In genomic region chr4:117253218-117254016, GRCm38 (mm10) we compare ENCODE assay signal across 13 mouse cellular contexts. TPM values are rescaled to one million over a fixed set of nuclear protein-coding genes. Genes with fewer than 3 reads are reported as not detected.
A peak's percentile ranks its signal among the peaks of the same experiment; 100 is the strongest.
DNase-seq lines count a peak whose midpoint lies in the region; ATAC-seq and TF ChIP-seq lines count a peak whose summit lies in the region.
"Had no signal": no experiment of that assay in that cellular context is flagged by ENCODE, and none has a peak within 500 bp of the region (broad histone marks: within the 10 kb centered on the region; RNA-seq: fewer than 3 reads in every experiment).

No protein-coding gene starts in this region.

- no peak overlapping the region for H3K4me3 ChIP-seq in heart, embryonic 12.5 days
- H3K4me3 ChIP-seq in midbrain, embryonic 13.5 days (replicated peaks), result no peak overlapping the region
- no peak overlapping the region for H3K4me3 ChIP-seq in midbrain, postnatal 0 days (ENCODE audit: low read depth, low read length)
- no peak overlapping the region for H3K4me3 ChIP-seq in embryonic facial prominence, embryonic 15.5 days (replicated peaks)
- H3K4me3 ChIP-seq in stomach, embryonic 16.5 days (replicated peaks; ENCODE audit: low read length), result no peak overlapping the region
- H3K4me3 ChIP-seq in forebrain, embryonic 13.5 days, result no peak overlapping the region
- H3K4me3 ChIP-seq: layer of hippocampus, adult 2 months had no signal

- no peaks in the 10 kb centered on the region for H3K9me3 ChIP-seq in heart, embryonic 12.5 days (replicated peaks)
- no peaks in the 10 kb centered on the region for H3K9me3 ChIP-seq in midbrain, embryonic 13.5 days
- H3K9me3 ChIP-seq in midbrain, postnatal 0 days (ENCODE audit: low read length), result no peaks in the 10 kb centered on the region
- H3K9me3 ChIP-seq in embryonic facial prominence, embryonic 15.5 days (replicated peaks), result no peaks in the 10 kb centered on the region
- no peaks in the 10 kb centered on the region for H3K9me3 ChIP-seq in stomach, embryonic 16.5 days (replicated peaks; ENCODE audit: control insufficient read depth, low read length)
- no peaks in the 10 kb centered on the region for H3K9me3 ChIP-seq in forebrain, embryonic 13.5 days (replicated peaks)
- H3K9me3 ChIP-seq: hindbrain, embryonic 13.5 days had no signal

- no peak for DNase-seq in heart, adult 11 months
- no peak for DNase-seq in midbrain, postnatal 0 days (ENCODE audit: low spot score)
- no peak for DNase-seq in cerebellum, postnatal 4 days (ENCODE audit: low spot score in 2 of 2)
- DNase-seq: cerebellum, postnatal 25 days had no signal

- no peak for ATAC-seq in heart, embryonic 12.5 days (ENCODE audit: insufficient number of reproducible peaks, low FRiP score)
- no peak for ATAC-seq in midbrain, embryonic 13.5 days
- ATAC-seq in midbrain, postnatal 0 days (ENCODE audit: low FRiP score), result no peak
- ATAC-seq in embryonic facial prominence, embryonic 15.5 days (ENCODE audit: insufficient number of reproducible peaks, low FRiP score, low TSS enrichment, low read depth), result no peak
- ATAC-seq in stomach, embryonic 16.5 days (ENCODE audit: insufficient read depth, low FRiP score), result no peak
- no peak for ATAC-seq in forebrain, embryonic 13.5 days
- ATAC-seq: CD4-positive, CD25-positive, alpha-beta regulatory T cell, adult 4 months had no signal

- peaks cover 35% of the 10 kb centered on the region for H3K4me1 ChIP-seq in heart, embryonic 12.5 days (replicated peaks)
- H3K4me1 ChIP-seq in midbrain, embryonic 13.5 days (replicated peaks), result peaks cover 16% of the 10 kb centered on the region
- H3K4me1 ChIP-seq in midbrain, postnatal 0 days (ENCODE audit: insufficient read depth, low read length), result no peaks in the 10 kb centered on the region
- peaks cover 34% of the 10 kb centered on the region for H3K4me1 ChIP-seq in embryonic facial prominence, embryonic 15.5 days
- H3K4me1 ChIP-seq in stomach, embryonic 16.5 days (ENCODE audit: control insufficient read depth, insufficient read depth, low read length), result peaks cover 5% of the 10 kb centered on the region; the same call in 1 of the 2 replicates
- H3K4me1 ChIP-seq in forebrain, embryonic 13.5 days, result peaks cover 28% of the 10 kb centered on the region; the same call in 1 of the 2 replicates

- TF ChIP-seq CTCF in midbrain, postnatal 0 days (IDR thresholded peaks at IDR 0.05), result no peak

- peak overlapping the region; percentile 72 for H3K4me2 ChIP-seq in heart, embryonic 12.5 days
- peak overlapping the region; percentile 56; the same call in 1 of the 2 replicates for H3K4me2 ChIP-seq in midbrain, embryonic 13.5 days (replicated peaks)
- no peak overlapping the region for H3K4me2 ChIP-seq in midbrain, postnatal 0 days (ENCODE audit: low read depth, low read length, poor library complexity, severe bottlenecking)
- peak overlapping the region; percentile 74 for H3K4me2 ChIP-seq in embryonic facial prominence, embryonic 15.5 days (replicated peaks)
- 0 out of 2 replicates have a peak overlapping the region, but pooled peaks have one; percentile 4 for H3K4me2 ChIP-seq in stomach, embryonic 16.5 days (ENCODE audit: low read depth, low read length)
- no peak overlapping the region for H3K4me2 ChIP-seq in forebrain, embryonic 13.5 days

- WGBS in heart, embryonic 12.5 days, result 54% methylated on average over 12 of the region's 12 CpGs
- 68% methylated on average over 12 of the region's 12 CpGs for WGBS in midbrain, embryonic 13.5 days
- WGBS in midbrain, postnatal 0 days, result 66% methylated on average over 12 of the region's 12 CpGs
- 51% methylated on average over 12 of the region's 12 CpGs for WGBS in embryonic facial prominence, embryonic 15.5 days
- 53% methylated on average over 12 of the region's 12 CpGs for WGBS in stomach, embryonic 16.5 days
- WGBS in forebrain, embryonic 13.5 days, result 62% methylated on average over 12 of the region's 12 CpGs

- H3K9ac ChIP-seq in heart, embryonic 12.5 days, result peak overlapping the region; percentile 77; the same call in 1 of the 2 replicates
- H3K9ac ChIP-seq in midbrain, embryonic 13.5 days (replicated peaks), result no peak overlapping the region
- no peak overlapping the region for H3K9ac ChIP-seq in midbrain, postnatal 0 days (replicated peaks; ENCODE audit: low read length, poor library complexity, severe bottlenecking)
- H3K9ac ChIP-seq in embryonic facial prominence, embryonic 15.5 days, result no peak overlapping the region
- H3K9ac ChIP-seq in stomach, embryonic 16.5 days (ENCODE audit: low read length), result no peak overlapping the region
- no peak overlapping the region for H3K9ac ChIP-seq in forebrain, embryonic 13.5 days

- H3K27me3 ChIP-seq in heart, embryonic 12.5 days (replicated peaks), result no peaks in the 10 kb centered on the region
- peaks cover 10% of the 10 kb centered on the region; the same call in 1 of the 2 replicates for H3K27me3 ChIP-seq in midbrain, embryonic 13.5 days
- H3K27me3 ChIP-seq in midbrain, postnatal 0 days (ENCODE audit: insufficient read depth, low read length), result no peaks in the 10 kb centered on the region
- H3K27me3 ChIP-seq in embryonic facial prominence, embryonic 15.5 days, result no peaks in the 10 kb centered on the region
- no peaks in the 10 kb centered on the region for H3K27me3 ChIP-seq in stomach, embryonic 16.5 days (ENCODE audit: control insufficient read depth, insufficient read depth, low read length)
- H3K27me3 ChIP-seq in forebrain, embryonic 13.5 days, result no peaks in the 10 kb centered on the region
- H3K27me3 ChIP-seq: hindbrain, embryonic 13.5 days had no signal

- peak overlapping the region; percentile 64 for H3K27ac ChIP-seq in heart, embryonic 12.5 days (ENCODE audit: poor library complexity, severe bottlenecking)
- no peak overlapping the region for H3K27ac ChIP-seq in midbrain, embryonic 13.5 days
- no peak overlapping the region for H3K27ac ChIP-seq in midbrain, postnatal 0 days (ENCODE audit: low read depth, low read length)
- H3K27ac ChIP-seq in embryonic facial prominence, embryonic 15.5 days (replicated peaks), result peak overlapping the region; percentile 94
- H3K27ac ChIP-seq in stomach, embryonic 16.5 days (ENCODE audit: low read length), result peak overlapping the region; percentile 72; the same call in 1 of the 2 replicates
- no peak overlapping the region for H3K27ac ChIP-seq in forebrain, embryonic 13.5 days
- H3K27ac ChIP-seq: hindbrain, embryonic 13.5 days; layer of hippocampus, adult 2 months had no signal

- H3K36me3 ChIP-seq in heart, embryonic 12.5 days, result no peaks in the 10 kb centered on the region
- no peaks in the 10 kb centered on the region for H3K36me3 ChIP-seq in midbrain, embryonic 13.5 days
- no peaks in the 10 kb centered on the region for H3K36me3 ChIP-seq in midbrain, postnatal 0 days (ENCODE audit: insufficient read depth, low read length)
- H3K36me3 ChIP-seq in embryonic facial prominence, embryonic 15.5 days, result no peaks in the 10 kb centered on the region
- no peaks in the 10 kb centered on the region for H3K36me3 ChIP-seq in stomach, embryonic 16.5 days (ENCODE audit: control insufficient read depth, insufficient read depth, low read length)
- no peaks in the 10 kb centered on the region for H3K36me3 ChIP-seq in forebrain, embryonic 13.5 days (ENCODE audit: poor library complexity, severe bottlenecking)
- H3K36me3 ChIP-seq: hindbrain, embryonic 13.5 days had no signal

RNA-seq across cellular contexts. Expression of gene Armh1, which starts 1.5 kb away (rescaled TPM):
- polyA plus RNA-seq in heart, embryonic 12.5 days (2016; fragmentation: Nextera tagmentation; extraction: Ambion mirVana), result 0.37 and 0.70 TPM in 2 replicates
- polyA plus RNA-seq in midbrain, embryonic 13.5 days (2015; fragmentation: Nextera tagmentation; extraction: Ambion mirVana), result 0.31 and 0.83 TPM in 2 replicates
- 1.8 and 3.1 TPM in 2 replicates for total RNA-seq in midbrain, postnatal 0 days (2014; rRNA removed)
- polyA plus RNA-seq in midbrain, postnatal 0 days (2015; fragmentation: Nextera tagmentation; extraction: Ambion mirVana), result 2.5 and 2.6 TPM in 2 replicates
- polyA plus RNA-seq in embryonic facial prominence, embryonic 15.5 days (2015; fragmentation: Nextera tagmentation; extraction: Ambion mirVana), result 3.2 and 5.7 TPM in 2 replicates
- 0.32 and 0.61 TPM in 2 replicates for polyA plus RNA-seq in stomach, embryonic 16.5 days (2015; fragmentation: Nextera tagmentation; extraction: Ambion mirVana)
- 0.38 and 0.65 TPM in 2 replicates for polyA plus RNA-seq in forebrain, embryonic 13.5 days (2015; fragmentation: Nextera tagmentation; extraction: Ambion mirVana)
- total RNA-seq: neutrophil, adult 5-6 weeks had no signal
- polyA plus RNA-seq: CD4-positive, CD25-positive, alpha-beta regulatory T cell, adult 4 months had no signal

RNA-seq across cellular contexts. Expression of gene Tmem53, which starts 1.7 kb away (rescaled TPM):
- polyA plus RNA-seq in heart, embryonic 12.5 days (2016; fragmentation: Nextera tagmentation; extraction: Ambion mirVana), result 18.2 and 19.6 TPM in 2 replicates
- 10.2 and 10.4 TPM in 2 replicates for polyA plus RNA-seq in midbrain, embryonic 13.5 days (2015; fragmentation: Nextera tagmentation; extraction: Ambion mirVana)
- total RNA-seq in midbrain, postnatal 0 days (2014; rRNA removed), result 7.6 and 10.5 TPM in 2 replicates
- 9.7 and 12.6 TPM in 2 replicates for polyA plus RNA-seq in midbrain, postnatal 0 days (2015; fragmentation: Nextera tagmentation; extraction: Ambion mirVana)
- 22.1 and 24.6 TPM in 2 replicates for polyA plus RNA-seq in embryonic facial prominence, embryonic 15.5 days (2015; fragmentation: Nextera tagmentation; extraction: Ambion mirVana)
- polyA plus RNA-seq in stomach, embryonic 16.5 days (2015; fragmentation: Nextera tagmentation; extraction: Ambion mirVana), result 14.2 and 14.6 TPM in 2 replicates
- polyA plus RNA-seq in forebrain, embryonic 13.5 days (2015; fragmentation: Nextera tagmentation; extraction: Ambion mirVana), result 6.7 and 6.9 TPM in 2 replicates
- total RNA-seq: neutrophil, adult 5-6 weeks had no signal

Comparison
In these comparisons a context has a peak if more than half of its experiments do, and no peak if none do; other contexts are left out.
1. H3K4me2 ChIP-seq: peak in heart, embryonic 12.5 days (single experiment), midbrain, embryonic 13.5 days (single experiment), embryonic facial prominence, embryonic 15.5 days (single experiment) and stomach, embryonic 16.5 days (single experiment); none in midbrain, postnatal 0 days (single experiment) and forebrain, embryonic 13.5 days (single experiment).
2. H3K27ac ChIP-seq: peak in heart, embryonic 12.5 days (single experiment), embryonic facial prominence, embryonic 15.5 days (single experiment) and stomach, embryonic 16.5 days (single experiment); none in midbrain, embryonic 13.5 days (single experiment), midbrain, postnatal 0 days (single experiment) and forebrain, embryonic 13.5 days (single experiment).